Mouse (Mus musculus) kidney, adult 2 months (tissue): ENCODE measurements at regions not wholly inside any gene's neighbourhood (a gene's known extent, or its start where the extent isn't known, plus 50 kb on each side); places are given as distances from the start of the nearest gene placed in this dataset.

ENCODE experiments used
- DNase-seq: peaks from one replicate; pipeline ENCODE4 v3.0.0; 2021
- H3K27ac ChIP-seq: fragments of 200-500 bp; 2 replicates; pipeline ENCODE4 v1.5.1; 2012; ENCODE audit warnings: low read depth, low read length, control low read depth, inconsistent platforms; ENCODE audit not compliant: insufficient read depth
- H3K27me3 ChIP-seq: fragments of 200-500 bp; replicated peaks from 2 replicates; pipeline ENCODE4 v1.6.1; 2012; ENCODE audit warnings: mild to moderate bottlenecking, moderate library complexity, low read length, inconsistent platforms; ENCODE audit not compliant: control insufficient read depth, insufficient read depth
- H3K36me3 ChIP-seq: fragments of 200-500 bp; 2 replicates; pipeline ENCODE4 v1.6.1; 2012; ENCODE audit warnings: mild to moderate bottlenecking, moderate library complexity, low read length, inconsistent platforms; ENCODE audit not compliant: control insufficient read depth, insufficient read depth
- H3K4me1 ChIP-seq: fragments of 200-500 bp; 2 replicates; pipeline ENCODE4 v1.6.1; 2011; ENCODE audit warnings: low read length; ENCODE audit not compliant: control insufficient read depth, insufficient read depth
- H3K4me3 ChIP-seq: fragments of 200-500 bp; 2 replicates; pipeline ENCODE4 v1.5.1; 2011; ENCODE audit warnings: mild to moderate bottlenecking, low read depth, low read length, control low read depth; ENCODE audit not compliant: insufficient read depth
- CTCF ChIP-seq: fragments of 200-500 bp; conservative IDR thresholded peaks from 2 replicates; pipeline ENCODE4 v1.5.1; 2011; ENCODE audit warnings: low read depth, mild to moderate bottlenecking, control low read depth, low read length, moderate library complexity, mixed read lengths; ENCODE audit not compliant: insufficient read depth, insufficient read length
- POLR2A ChIP-seq: fragments of 200-500 bp; IDR thresholded peaks from one replicate; pipeline ENCODE4 v1.6.1; 2011; ENCODE audit warnings: low read depth, low read length, control low read depth
- WGBS: fragments of 180-500 bp; shearing (Covaris S2); methylation state at CpG from one replicate; pipeline ENCODE4 v1.1.7; 2018; 5-methylcytosine and 5-hydroxymethylcytosine counted together

- Histone ChIP-seq H3K27ac (no peak overlapping the region), H3K4me1 (no peaks in the 10 kb centered on the region), H3K4me3 (no peak overlapping the region), H3K36me3 (no peaks in the 10 kb centered on the region), H3K27me3 (no peaks in the 10 kb centered on the region)
- no peak for TF ChIP-seq POLR2A
- TF ChIP-seq CTCF, result no peak
- 78% methylated on average over 3 of the region's 3 CpGs for WGBS
- DNase-seq, result no peak
These were observed 694.9 kb upstream of the Map3k7 start for GRCm38 (mm10) chr4:31268825-31269495.

DNA sequence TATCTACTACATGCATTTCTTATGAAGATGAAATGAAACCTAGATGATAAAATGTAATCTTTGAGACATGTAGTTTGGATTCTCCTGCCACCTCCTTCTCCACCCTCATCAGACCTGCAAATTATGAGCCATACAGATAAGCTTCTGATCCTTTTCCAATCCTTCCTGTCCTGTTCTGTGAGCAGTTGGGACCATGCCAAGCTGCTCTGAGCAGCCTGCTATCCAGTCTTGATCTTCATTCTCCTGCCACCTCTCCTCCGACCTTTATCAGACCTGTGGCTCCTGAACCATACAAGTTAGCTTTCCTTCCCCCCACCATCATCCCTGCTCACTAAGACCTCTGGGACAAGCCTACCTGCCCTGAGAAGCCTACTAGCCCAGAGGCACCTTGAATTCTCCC lies 689.8 kb upstream of the Map3k7 start:
- 42% methylated on average over 1 of the region's 1 CpGs for WGBS
- Histone ChIP-seq H3K27ac (no peak overlapping the region), H3K36me3 (no peaks in the 10 kb centered on the region), H3K4me1 (no peaks in the 10 kb centered on the region), H3K4me3 (no peak overlapping the region), H3K27me3 (no peaks in the 10 kb centered on the region)
- no peak for TF ChIP-seq CTCF
- no peak for TF ChIP-seq POLR2A
- DNase-seq, result no peak

DNA sequence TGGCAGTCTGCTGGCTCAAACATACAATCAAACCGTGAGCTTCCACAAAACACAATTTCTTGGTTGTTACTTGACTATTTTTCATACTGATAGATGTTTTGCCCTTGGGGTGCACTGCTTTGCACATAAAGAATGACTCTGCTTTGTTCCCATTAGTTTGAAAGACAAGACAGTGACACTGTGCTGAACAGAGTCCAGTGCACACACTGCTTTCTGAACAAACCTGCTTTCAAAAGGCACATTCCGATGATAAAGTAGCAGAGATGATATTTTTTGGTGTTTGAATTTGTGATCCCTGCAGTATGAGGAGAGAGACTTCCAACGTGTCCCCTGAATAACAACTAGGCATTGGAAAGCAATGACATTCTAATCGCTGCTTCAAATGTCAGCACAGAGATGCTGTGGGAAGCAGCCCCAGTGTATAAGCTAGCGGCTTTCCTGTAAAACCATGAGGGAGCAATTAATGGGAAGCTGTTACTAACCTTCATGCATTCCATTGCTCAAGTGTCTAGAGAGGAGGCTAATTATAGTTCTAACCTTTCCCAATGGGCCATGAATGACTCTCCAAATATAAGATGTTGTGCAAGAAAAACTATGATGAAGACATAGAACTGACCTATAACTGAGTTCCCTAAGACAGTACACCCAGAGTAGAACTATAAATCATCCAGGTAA lies 673.5 kb upstream of the Map3k7 start:
- TF ChIP-seq POLR2A, result no peak
- no peak for TF ChIP-seq CTCF
- WGBS, result 62% methylated on average over 5 of the region's 5 CpGs
- DNase-seq, result no peak

GRCm38 (mm10) chr4:31293752-31294151 lies 670.1 kb upstream of the Map3k7 start:
- no peaks in the 10 kb centered on the region for H3K27me3 ChIP-seq
- peak; percentile 23 for DNase-seq
- no peak overlapping the region for H3K27ac ChIP-seq
- TF ChIP-seq POLR2A (no peak), CTCF (no peak)
- 22% methylated on average over 2 of the region's 2 CpGs for WGBS
- H3K4me1 ChIP-seq, result no peaks in the 10 kb centered on the region
- H3K36me3 ChIP-seq, result no peaks in the 10 kb centered on the region
- H3K4me3 ChIP-seq, result no peak overlapping the region

More for the DNA sequence above, 673.5 kb upstream of the Map3k7 start:
- H3K27ac ChIP-seq, result no peak overlapping the region
- H3K36me3 ChIP-seq, result no peaks in the 10 kb centered on the region
- H3K4me1 ChIP-seq, result no peaks in the 10 kb centered on the region
- no peak overlapping the region for H3K4me3 ChIP-seq
- H3K27me3 ChIP-seq, result no peaks in the 10 kb centered on the region

DNA sequence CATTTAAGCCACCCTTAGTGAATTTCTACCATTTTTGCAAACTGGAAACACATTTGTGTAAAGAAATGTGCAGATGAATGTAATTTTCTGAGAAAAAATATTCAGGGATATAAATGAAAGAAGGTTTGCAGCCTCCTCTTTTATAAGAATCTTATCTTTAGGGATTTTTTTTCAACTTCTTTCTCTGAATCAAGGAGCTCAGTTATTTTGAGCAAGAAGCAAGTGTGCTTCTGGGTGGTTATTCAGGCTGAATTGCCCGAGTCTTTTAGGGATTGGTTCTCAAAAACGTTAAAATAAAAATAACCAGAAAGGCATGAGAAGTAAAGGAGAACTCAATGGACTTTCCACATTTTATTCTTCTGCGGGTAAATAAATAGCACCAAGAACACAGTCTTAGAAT lies 666.0 kb upstream of the Map3k7 start:
- no peaks in the 10 kb centered on the region for H3K4me1 ChIP-seq
- no peak overlapping the region for H3K27ac ChIP-seq
- H3K36me3 ChIP-seq, result no peaks in the 10 kb centered on the region
- H3K27me3 ChIP-seq, result no peaks in the 10 kb centered on the region
- H3K4me3 ChIP-seq, result no peak overlapping the region
- TF ChIP-seq CTCF (no peak), POLR2A (no peak)
- no peak for DNase-seq
- WGBS, result 85% methylated on average over 3 of the region's 3 CpGs

DNA sequence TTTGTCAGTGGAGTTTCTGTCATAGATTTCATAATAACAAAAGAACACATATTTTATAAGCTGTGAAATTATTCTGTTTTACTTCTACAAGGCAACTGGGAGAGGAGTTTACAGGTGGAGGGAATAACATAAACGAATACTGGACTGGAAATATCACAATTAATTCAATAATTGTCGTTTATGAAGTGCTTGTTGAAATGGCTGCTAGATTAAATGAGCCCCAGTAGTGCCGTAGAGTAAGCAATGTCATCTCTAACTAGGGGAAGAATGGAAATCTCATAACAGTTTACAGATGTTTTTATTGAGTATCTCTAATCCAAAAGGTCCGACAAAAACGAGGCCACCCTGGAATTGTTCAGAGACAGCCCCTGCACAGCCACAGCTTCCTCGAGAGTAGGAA lies 644.6 kb upstream of the Map3k7 start:
- Histone ChIP-seq H3K36me3 (no peaks in the 10 kb centered on the region), H3K4me3 (no peak overlapping the region), H3K4me1 (no peaks in the 10 kb centered on the region), H3K27me3 (no peaks in the 10 kb centered on the region), H3K27ac (no peak overlapping the region)
- WGBS, result 70% methylated on average over 6 of the region's 6 CpGs
- DNase-seq, result no peak
- no peak for TF ChIP-seq CTCF
- no peak for TF ChIP-seq POLR2A

- DNase-seq, result peak; percentile 12
- 57% methylated on average over 8 of the region's 8 CpGs for WGBS
These were observed 643.0 kb upstream of the Map3k7 start for GRCm38 (mm10) chr4:31320734-31321507.

More at GRCm38 (mm10) chr4:31320734-31321507, 643.0 kb upstream of the Map3k7 start:
- H3K36me3 ChIP-seq, result no peaks in the 10 kb centered on the region
- TF ChIP-seq CTCF, result no peak
- no peak for TF ChIP-seq POLR2A
- H3K4me3 ChIP-seq, result no peak overlapping the region
- H3K27ac ChIP-seq, result no peak overlapping the region
- no peaks in the 10 kb centered on the region for H3K27me3 ChIP-seq
- no peaks in the 10 kb centered on the region for H3K4me1 ChIP-seq
